Mouse (Mus musculus): ENCODE results near the gene Pld4. TPM values are rescaled to one million over a fixed set of nuclear protein-coding genes. Genes with fewer than 3 reads are reported as not detected.

The Pld4 gene
- polyA plus RNA-seq, 1 experiment from 2014 or later: 6.4 TPM

DNA sequence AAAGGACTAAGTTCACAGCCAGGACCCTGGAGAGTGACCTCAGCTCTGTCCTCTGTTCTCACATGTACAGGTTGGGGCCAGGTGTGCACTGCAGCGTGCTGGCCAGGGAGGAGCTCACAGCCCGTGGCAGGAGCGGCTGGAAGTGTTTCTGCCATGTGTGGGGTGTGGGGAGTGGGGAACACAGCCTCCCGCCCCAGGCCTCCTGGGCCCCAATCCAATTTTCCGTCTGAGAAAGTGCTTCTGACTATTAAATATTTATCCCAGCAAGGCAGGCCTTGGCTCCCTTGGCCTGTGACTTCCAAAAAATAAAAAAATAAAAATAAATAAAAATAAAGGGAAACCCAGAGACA, 37.9 kb downstream of the Pld4 start:
- no peak overlapping the region for H3K4me2 ChIP-seq (replicated peaks)

DNA sequence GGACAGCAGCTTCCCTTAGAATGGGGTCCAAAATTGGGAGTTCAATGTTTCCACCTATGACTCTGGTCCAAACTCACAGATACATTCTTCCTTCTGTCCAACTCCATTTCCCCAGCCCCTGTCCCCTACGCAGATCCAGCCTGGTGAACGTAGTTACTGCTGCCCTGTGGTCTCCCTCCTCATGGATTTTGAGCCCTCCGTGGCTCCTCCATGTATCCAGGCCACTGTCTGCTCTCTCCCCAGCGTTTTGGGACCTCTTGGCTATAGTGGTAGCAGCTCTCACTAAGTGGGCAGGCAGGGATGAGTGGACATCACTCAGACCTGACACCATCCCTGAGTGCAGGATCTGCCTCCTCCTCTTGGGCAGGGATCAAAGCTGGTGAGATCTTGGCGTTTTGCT, 38.3 kb downstream of the Pld4 start:
- H3K9me3 ChIP-seq: no peaks in the 10 kb centered on the region
- no peak for ATAC-seq
- H3K9ac ChIP-seq (replicated peaks): no peak overlapping the region
- H3K4me3 ChIP-seq (replicated peaks): no peak overlapping the region
- H3K36me3 ChIP-seq: no peaks in the 10 kb centered on the region
- no peak overlapping the region for H3K4me2 ChIP-seq (replicated peaks)
- peaks cover 19% of the 10 kb centered on the region for H3K4me1 ChIP-seq (replicated peaks)
- peaks cover 38% of the 10 kb centered on the region for H3K27me3 ChIP-seq
- WGBS: 77% methylated on average over 5 of the region's 5 CpGs
- H3K27ac ChIP-seq: no peak overlapping the region

More for the DNA sequence above, 37.9 kb downstream of the Pld4 start:
- WGBS: 54% methylated on average over 5 of the region's 5 CpGs
- no peaks in the 10 kb centered on the region for H3K9me3 ChIP-seq
- ATAC-seq: no peak
- no peak overlapping the region for H3K27ac ChIP-seq
- peaks cover 19% of the 10 kb centered on the region for H3K4me1 ChIP-seq (replicated peaks)
- peaks cover 34% of the 10 kb centered on the region for H3K27me3 ChIP-seq
- H3K9ac ChIP-seq (replicated peaks): no peak overlapping the region
- H3K4me3 ChIP-seq (replicated peaks): no peak overlapping the region
- H3K36me3 ChIP-seq: no peaks in the 10 kb centered on the region

DNA sequence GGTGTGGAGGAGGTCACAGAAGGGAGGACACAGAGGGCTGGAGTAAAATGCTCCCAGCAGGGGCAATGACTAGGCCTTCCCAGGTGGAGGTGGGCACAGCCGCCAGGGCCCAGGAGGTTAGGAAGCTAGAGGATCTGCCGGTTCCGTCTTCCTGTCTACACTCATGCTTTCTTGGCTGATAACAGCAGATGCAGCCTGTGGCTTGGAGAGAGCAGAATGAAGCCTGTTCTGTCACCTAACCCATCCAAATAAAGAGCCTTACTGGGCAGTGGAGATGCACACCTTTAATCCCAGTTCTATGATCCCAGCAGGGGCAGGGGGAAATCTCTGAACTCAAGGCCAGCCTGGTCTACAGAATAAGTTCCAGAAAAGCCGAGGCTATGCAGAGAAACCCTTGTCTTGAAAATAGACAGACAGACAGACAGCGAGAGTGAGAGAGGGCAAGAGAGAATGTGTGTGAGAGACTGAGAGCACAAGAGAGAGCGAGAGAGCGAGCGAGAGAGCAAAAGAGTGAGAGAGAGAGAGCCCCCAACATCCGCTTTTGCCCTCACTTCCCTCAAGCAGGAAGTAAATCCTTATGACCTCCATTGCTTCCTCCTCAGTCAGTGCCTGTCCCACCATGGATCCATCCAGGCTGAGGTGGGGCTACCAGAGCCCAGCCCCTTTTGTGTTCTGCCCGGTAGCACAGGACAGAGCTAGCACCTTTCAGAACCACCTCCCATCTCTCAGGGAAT, 38.9 kb downstream of the Pld4 start:
- no peaks in the 10 kb centered on the region for H3K9me3 ChIP-seq
- H3K9ac ChIP-seq (replicated peaks): no peak overlapping the region
- no peak overlapping the region for H3K4me3 ChIP-seq (replicated peaks)
- no peaks in the 10 kb centered on the region for H3K36me3 ChIP-seq
- peaks cover 14% of the 10 kb centered on the region for H3K4me1 ChIP-seq (replicated peaks)
- peaks cover 43% of the 10 kb centered on the region for H3K27me3 ChIP-seq
- no peak for ATAC-seq
- no peak overlapping the region for H3K27ac ChIP-seq
- WGBS: 84% methylated on average over 10 of the region's 10 CpGs
- no peak overlapping the region for H3K4me2 ChIP-seq (replicated peaks)

DNA sequence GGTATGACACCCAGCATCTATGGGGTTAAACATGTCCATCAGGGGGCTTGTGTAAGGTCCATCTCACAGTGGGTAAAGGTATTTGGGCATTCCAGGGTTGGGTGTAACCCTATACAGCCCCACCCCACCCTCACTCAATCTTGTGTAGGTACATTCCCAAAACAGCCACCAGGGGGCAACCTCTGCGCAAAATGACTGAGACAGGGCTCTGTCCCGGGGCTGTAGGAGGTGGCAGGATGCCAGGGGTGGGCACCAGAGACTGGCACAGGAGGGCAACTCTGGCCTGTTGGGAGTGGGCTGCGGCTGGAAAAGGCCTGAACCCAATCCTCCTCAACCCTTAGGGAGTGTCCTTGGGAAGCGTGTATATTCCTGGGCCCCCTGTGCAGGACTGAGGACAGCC, 40.0 kb downstream of the Pld4 start:
- Histone ChIP-seq H3K27ac (no peak overlapping the region), H3K27me3 (peaks cover 46% of the 10 kb centered on the region), H3K36me3 (no peaks in the 10 kb centered on the region), H3K4me2 (replicated peaks) (no peak overlapping the region), H3K4me1 (replicated peaks) (peaks cover 12% of the 10 kb centered on the region), H3K9ac (replicated peaks) (no peak overlapping the region), H3K4me3 (replicated peaks) (no peak overlapping the region), H3K9me3 (no peaks in the 10 kb centered on the region)
- WGBS: 13% methylated on average over 4 of the region's 4 CpGs
- peak; percentile 10; the same call in 1 of the 2 replicates for ATAC-seq

DNA sequence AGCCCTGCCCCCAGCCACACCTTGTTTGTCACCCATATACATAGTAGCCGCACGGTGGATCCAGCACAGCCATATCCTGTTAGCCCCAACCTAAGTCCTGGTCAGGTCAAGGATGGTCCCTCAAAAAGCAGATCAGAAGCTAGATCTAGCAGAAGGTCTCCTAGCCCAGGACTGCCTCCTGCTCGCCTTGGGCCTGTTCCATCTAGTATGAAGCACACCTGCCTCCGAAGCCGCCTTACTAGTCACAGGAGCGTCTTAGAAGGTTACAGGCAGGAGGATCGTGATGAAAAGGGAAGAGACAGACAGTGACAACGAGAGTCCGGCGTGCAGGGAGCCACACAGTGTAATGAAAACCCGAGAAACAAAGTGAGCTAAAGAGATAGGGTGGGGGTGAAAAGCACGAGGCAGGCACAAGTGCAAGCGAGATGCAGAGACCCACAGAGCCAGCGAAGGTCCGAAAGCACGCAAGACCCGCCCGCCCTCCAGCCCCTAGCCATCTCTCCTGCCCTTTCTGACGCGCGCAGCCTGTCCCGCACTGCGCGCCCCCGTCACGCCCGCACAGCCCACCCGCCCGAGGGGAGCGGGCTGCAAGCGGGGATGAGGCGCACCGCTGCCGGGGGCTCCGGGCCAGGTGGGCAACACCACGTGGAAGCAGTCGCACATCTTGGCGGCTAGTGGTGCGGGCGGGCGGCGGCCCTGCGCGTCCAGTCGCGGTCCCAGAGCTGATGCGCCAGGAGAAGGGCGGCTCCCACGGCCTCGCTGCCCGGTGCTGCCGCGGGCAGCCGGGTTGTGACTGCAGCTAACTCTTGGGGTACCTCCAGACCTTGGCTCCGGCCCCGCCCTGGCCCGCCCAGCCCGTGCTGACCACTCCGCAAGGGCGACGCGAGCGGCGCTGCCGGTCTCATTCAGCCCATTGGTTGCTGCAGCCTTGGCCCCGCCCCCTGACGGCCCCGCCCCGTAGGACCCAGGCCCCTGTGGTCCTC, 41.7 kb downstream of the Pld4 start, which contains the start of gene Ahnak2:
Ahnak2 (minus strand) TSS at position 794 of the 983 bp plus-strand sequence.
- Histone ChIP-seq H3K9me3 (no peaks in the 10 kb centered on the region), H3K36me3 (no peaks in the 10 kb centered on the region), H3K4me3 (replicated peaks) (peak within 1 kb of the TSS; percentile 65), H3K4me1 (replicated peaks) (peaks cover 12% of the 10 kb centered on the region), H3K27ac (no peak within 1 kb of the TSS), H3K4me2 (replicated peaks) (peak within 1 kb of the TSS; percentile 100), H3K9ac (replicated peaks) (peak within 1 kb of the TSS; percentile 78), H3K27me3 (peaks cover 56% of the 10 kb centered on the region)
- WGBS: 4% methylated on average over 65 of the region's 69 CpGs
- peak; percentile 57 for ATAC-seq

DNA sequence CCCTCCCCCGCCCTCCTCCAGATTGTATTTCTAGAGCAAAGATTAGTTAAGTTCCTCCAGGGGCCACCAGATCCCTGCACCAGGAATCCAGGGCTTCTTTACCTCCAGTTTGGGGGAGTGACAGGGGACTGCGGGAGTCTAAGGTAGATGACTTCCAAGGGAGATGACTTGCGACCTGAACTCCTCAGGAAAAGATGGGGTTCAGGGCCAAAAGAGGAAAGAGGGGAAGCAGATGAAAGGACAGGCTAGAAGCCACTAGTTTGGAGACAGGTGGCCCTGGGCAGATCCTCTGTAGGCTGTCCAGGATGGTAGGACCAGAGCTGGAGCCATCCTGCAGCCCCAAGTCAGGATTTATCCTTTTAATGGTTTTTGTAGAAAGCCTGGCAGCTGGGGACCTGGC, 42.5 kb downstream of the Pld4 start:
- H3K9ac ChIP-seq (replicated peaks): no peak overlapping the region
- peaks cover 10% of the 10 kb centered on the region for H3K4me1 ChIP-seq (replicated peaks)
- no peak for ATAC-seq
- H3K4me2 ChIP-seq (replicated peaks): peak overlapping the region; percentile 100
- no peaks in the 10 kb centered on the region for H3K36me3 ChIP-seq
- H3K27me3 ChIP-seq: peaks cover 56% of the 10 kb centered on the region
- no peak overlapping the region for H3K27ac ChIP-seq
- no peak overlapping the region; the same call in 1 of the 2 replicates for H3K4me3 ChIP-seq (replicated peaks)
- no peaks in the 10 kb centered on the region for H3K9me3 ChIP-seq
- 30% methylated on average over 3 of the region's 3 CpGs for WGBS

DNA sequence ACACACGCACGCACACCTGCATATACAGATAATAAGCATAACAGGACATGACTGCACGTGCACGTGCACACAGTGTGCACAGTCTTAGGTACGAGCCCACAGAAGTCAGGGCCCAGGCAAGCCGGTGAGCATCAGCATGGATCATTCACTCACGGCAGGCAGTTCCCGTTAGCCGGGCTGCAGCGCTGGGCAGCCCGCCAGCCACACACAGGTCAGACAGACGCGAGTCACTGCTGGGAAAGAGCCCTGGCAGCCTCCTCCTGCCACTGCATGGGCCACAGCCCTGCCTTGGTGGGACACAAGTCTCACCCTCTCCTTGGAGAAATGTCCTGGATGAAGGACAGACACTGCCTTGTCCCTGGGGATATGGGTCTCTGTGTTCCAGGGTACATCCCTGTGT, 43.6 kb downstream of the Pld4 start:
- H3K27me3 ChIP-seq: peaks cover 56% of the 10 kb centered on the region
- ATAC-seq: no peak
- no peaks in the 10 kb centered on the region for H3K36me3 ChIP-seq
- WGBS: 54% methylated on average over 13 of the region's 13 CpGs
- H3K27ac ChIP-seq: no peak overlapping the region
- H3K9ac ChIP-seq (replicated peaks): no peak overlapping the region
- H3K4me3 ChIP-seq (replicated peaks): no peak overlapping the region
- peaks cover 17% of the 10 kb centered on the region for H3K4me1 ChIP-seq (replicated peaks)
- H3K4me2 ChIP-seq (replicated peaks): no peak overlapping the region
- H3K9me3 ChIP-seq: no peaks in the 10 kb centered on the region

DNA sequence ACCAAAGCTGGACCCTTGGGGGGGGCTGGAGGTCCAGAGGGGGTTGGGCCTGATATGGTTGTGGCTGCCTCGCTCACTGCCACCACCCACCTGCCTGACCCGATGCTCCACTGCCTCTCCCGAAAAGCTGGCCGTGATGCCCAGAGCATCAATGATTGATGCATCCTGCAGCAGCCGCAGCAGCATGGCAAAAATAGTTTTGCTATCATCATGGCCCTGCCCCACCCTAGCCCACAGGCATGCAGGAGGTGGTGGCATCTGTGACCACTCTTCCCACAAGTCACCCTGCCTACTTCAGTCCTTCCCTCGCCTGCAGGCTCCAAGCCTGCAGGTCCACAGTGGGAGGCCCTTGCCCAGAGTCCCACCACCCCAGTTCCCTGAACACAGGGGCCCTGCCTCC, 45.6 kb downstream of the Pld4 start:
- no peaks in the 10 kb centered on the region for H3K36me3 ChIP-seq
- H3K4me3 ChIP-seq (replicated peaks): no peak overlapping the region
- ATAC-seq: no peak
- no peak overlapping the region for H3K27ac ChIP-seq
- H3K4me1 ChIP-seq (replicated peaks): peaks cover 32% of the 10 kb centered on the region
- no peak overlapping the region for H3K4me2 ChIP-seq (replicated peaks)
- WGBS: 76% methylated on average over 6 of the region's 6 CpGs
- peaks cover 43% of the 10 kb centered on the region for H3K27me3 ChIP-seq
- no peaks in the 10 kb centered on the region for H3K9me3 ChIP-seq
- 0 out of 2 replicates have a peak overlapping the region, but pooled peaks have one; percentile 19 for H3K9ac ChIP-seq (replicated peaks)

DNA sequence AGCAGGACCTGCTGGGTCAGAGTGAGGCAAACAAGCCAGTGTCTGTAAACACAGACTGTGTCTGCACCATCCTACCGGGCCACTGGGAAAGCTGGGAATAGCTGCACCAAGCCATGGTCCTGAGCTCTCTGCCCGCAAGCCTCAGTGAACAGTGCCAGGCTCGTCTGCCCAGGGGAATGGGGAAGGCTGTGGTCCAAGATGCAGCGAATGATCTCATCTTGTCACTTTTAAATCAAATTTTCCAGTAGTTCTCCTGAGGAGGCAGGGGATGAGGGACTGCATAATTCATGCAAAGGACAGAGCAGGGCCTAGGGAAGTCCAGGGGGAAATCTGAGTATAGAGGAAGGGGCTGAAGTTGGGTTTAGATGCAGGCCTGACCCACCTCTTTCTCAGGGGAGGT, 47.3 kb downstream of the Pld4 start:
- H3K4me2 ChIP-seq (replicated peaks): peak overlapping the region; percentile 97; the same call in 1 of the 2 replicates

DNA sequence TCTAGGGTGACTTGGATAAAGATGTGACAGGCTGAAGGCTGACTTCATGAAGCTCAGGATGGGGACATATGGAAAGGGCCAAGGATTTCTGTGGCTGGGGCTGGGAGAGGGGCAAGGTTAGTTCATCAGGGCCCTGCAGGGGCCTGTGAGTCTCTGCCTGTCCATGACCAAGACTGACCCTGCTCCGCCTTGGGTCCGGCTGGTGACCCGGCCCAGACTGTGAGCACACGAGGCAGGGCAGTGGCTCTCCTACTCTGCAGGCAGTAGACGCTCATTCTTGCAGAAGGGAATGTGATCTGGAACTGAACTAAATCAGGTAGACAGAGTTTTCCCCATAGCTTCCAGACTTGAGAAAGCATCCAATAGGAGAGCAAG, 47.7 kb downstream of the Pld4 start:
- WGBS: 60% methylated on average over 5 of the region's 5 CpGs
- Histone ChIP-seq H3K9ac (replicated peaks) (peak overlapping the region; percentile 83), H3K9me3 (no peaks in the 10 kb centered on the region), H3K4me2 (replicated peaks) (peak overlapping the region; percentile 97), H3K4me3 (replicated peaks) (peak overlapping the region; percentile 69), H3K27ac (peak overlapping the region; percentile 84), H3K4me1 (replicated peaks) (peaks cover 23% of the 10 kb centered on the region), H3K36me3 (peaks cover 19% of the 10 kb centered on the region), H3K27me3 (peaks cover 23% of the 10 kb centered on the region)
- ATAC-seq: peak; percentile 55

More for the DNA sequence above, 47.3 kb downstream of the Pld4 start:
- WGBS: 73% methylated on average over 4 of the region's 4 CpGs
- Histone ChIP-seq H3K4me1 (replicated peaks) (peaks cover 23% of the 10 kb centered on the region), H3K9me3 (no peaks in the 10 kb centered on the region), H3K36me3 (peaks cover 15% of the 10 kb centered on the region), H3K4me3 (replicated peaks) (peak overlapping the region; percentile 69; the same call in 1 of the 2 replicates), H3K27ac (no peak overlapping the region), H3K27me3 (peaks cover 25% of the 10 kb centered on the region), H3K9ac (replicated peaks) (peak overlapping the region; percentile 83; the same call in 1 of the 2 replicates)
- 0 out of 2 replicates have a peak, but pooled peaks have one; percentile 0 for ATAC-seq

DNA sequence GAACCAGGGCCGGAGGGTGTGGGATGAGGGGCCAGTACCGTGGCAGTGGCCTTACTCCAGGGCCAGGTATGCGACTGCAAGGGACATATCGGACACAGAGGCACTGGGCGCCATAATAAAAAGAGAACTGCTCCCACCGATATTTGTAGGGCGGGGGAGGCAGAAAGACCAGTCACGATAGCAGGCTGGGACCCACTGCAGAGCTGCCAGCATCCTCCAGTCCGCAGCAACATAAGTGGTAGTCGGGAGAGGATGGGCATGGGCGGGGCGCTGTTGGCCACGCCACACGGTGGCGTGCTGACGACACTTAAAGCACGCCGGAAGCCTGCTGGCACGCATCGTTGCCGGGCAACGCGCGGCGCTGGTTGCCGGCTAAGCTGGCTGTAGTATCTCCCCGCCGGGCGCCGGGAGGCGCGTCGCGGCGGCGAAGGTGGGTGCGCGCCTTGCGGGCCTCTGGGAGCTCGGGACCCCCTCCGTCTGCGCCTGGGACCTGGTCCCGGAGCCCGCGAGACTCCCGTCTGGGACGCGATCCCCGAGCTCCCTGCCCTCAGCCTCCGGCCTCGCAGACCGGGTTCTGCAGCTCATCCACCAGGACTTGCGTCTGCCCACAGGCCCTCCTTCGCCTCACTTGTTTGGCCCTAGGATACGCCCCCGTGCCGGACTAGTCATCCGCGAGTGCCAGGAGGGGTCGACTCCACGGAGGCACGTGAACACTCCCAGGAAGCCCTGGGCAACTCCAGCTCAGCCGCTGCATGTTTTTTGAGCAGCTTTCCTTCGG, 48.3 kb downstream of the Pld4 start, which contains the start of gene Clba1:
Clba1 (plus strand) TSS at position 351 of the 778 bp plus-strand sequence.
- peak; percentile 95 for ATAC-seq
- Histone ChIP-seq H3K9me3 (no peaks in the 10 kb centered on the region), H3K4me2 (replicated peaks) (peak within 1 kb of the TSS; percentile 97), H3K4me3 (replicated peaks) (peak within 1 kb of the TSS; percentile 69), H3K27me3 (peaks cover 17% of the 10 kb centered on the region), H3K9ac (replicated peaks) (peak within 1 kb of the TSS; percentile 83), H3K36me3 (peaks cover 25% of the 10 kb centered on the region), H3K27ac (peak within 1 kb of the TSS; percentile 84), H3K4me1 (replicated peaks) (peaks cover 23% of the 10 kb centered on the region)
- WGBS: under 1% methylated on average over 64 of the region's 64 CpGs
